ENCODE assay signal across 12 mouse cellular contexts in genomic region chr11:116347012-116347411, GRCm38 (mm10).
"Had no signal": no experiment of that assay in that cellular context is flagged by ENCODE, and none has a peak within 500 bp of the region (broad histone marks: within the 10 kb centered on the region; RNA-seq: fewer than 3 reads in every experiment).

No protein-coding gene starts in this region.

- DNase-seq: kidney, adult 2 months; kidney, postnatal 14 days; kidney, postnatal 4 days; liver, postnatal 0 days; lung, embryonic 14.5 days; thymus, postnatal 25 days had no signal

- H3K27ac ChIP-seq: kidney, embryonic 15.5 days; limb, embryonic 15.5 days; liver, embryonic 14.5 days; midbrain, embryonic 10.5 days; midbrain, embryonic 13.5 days had no signal

- H3K4me1 ChIP-seq: limb, embryonic 15.5 days had no signal

- H3K4me3 ChIP-seq: kidney, embryonic 15.5 days; limb, embryonic 15.5 days; megakaryocyte, embryonic 14.5 days; midbrain, embryonic 10.5 days; midbrain, embryonic 13.5 days had no signal

- H3K27me3 ChIP-seq: kidney, embryonic 15.5 days; limb, embryonic 15.5 days; midbrain, embryonic 13.5 days had no signal

- H3K9me3 ChIP-seq: kidney, embryonic 15.5 days; limb, embryonic 15.5 days; megakaryocyte, embryonic 14.5 days; midbrain, embryonic 10.5 days; midbrain, embryonic 13.5 days had no signal
